Comparison of ENCODE assay signal across 13 mouse cellular contexts in genomic region chr16:7359043-7359442, GRCm38 (mm10).
"Had no signal": no experiment of that assay in that cellular context is flagged by ENCODE, and none has a peak within 500 bp of the region (broad histone marks: within the 10 kb centered on the region; RNA-seq: fewer than 3 reads in every experiment).

No protein-coding gene starts in this region.

- DNase-seq: kidney, adult 18-20 months; kidney, postnatal 10 days; layer of hippocampus, adult 9-11 months; layer of hippocampus, postnatal 36 days; lung, postnatal 14 days; thymus, postnatal 4 days had no signal

- H3K27ac ChIP-seq: limb, embryonic 15.5 days; liver, embryonic 12.5 days; lung, embryonic 15.5 days; macrophage; neural tube, embryonic 12.5 days; stomach, postnatal 0 days had no signal

- H3K9me3 ChIP-seq: limb, embryonic 15.5 days; liver, embryonic 12.5 days; lung, embryonic 15.5 days; megakaryocyte, embryonic 14.5 days; neural tube, embryonic 12.5 days had no signal

- H3K4me3 ChIP-seq: limb, embryonic 15.5 days; liver, embryonic 12.5 days; lung, embryonic 15.5 days; megakaryocyte, embryonic 14.5 days; neural tube, embryonic 12.5 days had no signal

- H3K9ac ChIP-seq: limb, embryonic 15.5 days; liver, embryonic 12.5 days; lung, embryonic 15.5 days; neural tube, embryonic 12.5 days had no signal

- H3K27me3 ChIP-seq: limb, embryonic 15.5 days; liver, embryonic 12.5 days; lung, embryonic 15.5 days; megakaryocyte, embryonic 14.5 days; neural tube, embryonic 12.5 days had no signal

- H3K36me3 ChIP-seq: limb, embryonic 15.5 days; liver, embryonic 12.5 days; lung, embryonic 15.5 days; neural tube, embryonic 12.5 days had no signal

- H3K4me1 ChIP-seq: limb, embryonic 15.5 days; liver, embryonic 12.5 days; lung, embryonic 15.5 days; megakaryocyte, embryonic 14.5 days; neural tube, embryonic 12.5 days had no signal

- H3K4me2 ChIP-seq: limb, embryonic 15.5 days; liver, embryonic 12.5 days; lung, embryonic 15.5 days; neural tube, embryonic 12.5 days had no signal

- ATAC-seq: liver, embryonic 12.5 days had no signal
